Mouse (Mus musculus) embryonic fibroblast, embryonic 13.5 days (primary cell): ENCODE data around the gene Nrip2.

Source experiments
- CTCF ChIP-seq: IDR thresholded peaks from 2 replicates; pipeline ENCODE4 v1.5.1; 2011; ENCODE audit warnings: mild to moderate bottlenecking, control low read depth, low read length, moderate library complexity, borderline replicate concordance; ENCODE audit not compliant: insufficient read depth
- POLR2A ChIP-seq: IDR thresholded peaks from 2 replicates; pipeline ENCODE4 v1.6.1; 2011; ENCODE audit warnings: low read depth, mild to moderate bottlenecking, control low read depth, low read length, moderate library complexity

- no peak for TF ChIP-seq CTCF
- peak; percentile 58; the same call in 1 of the 2 replicates for TF ChIP-seq POLR2A
These were observed 36.6 kb upstream of the Nrip2 start, which contains the start of the genes Rhno1 and Foxm1 for GRCm38 (mm10) chr6:128362381-128363006.
